11 mouse cellular contexts compared by ENCODE assay signal in genomic region chr8:39297548-39298306, GRCm38 (mm10).
DNase-seq lines count a peak whose midpoint lies in the region; ATAC-seq lines count a peak whose summit lies in the region.
"Had no signal": no experiment of that assay in that cellular context is flagged by ENCODE, and none has a peak within 500 bp of the region (broad histone marks: within the 10 kb centered on the region; RNA-seq: fewer than 3 reads in every experiment).

No protein-coding gene starts in this region.

- peak; percentile 72 for DNase-seq in heart, embryonic 10.5 days (ENCODE audit: low spot score)
- DNase-seq in heart, adult 8-10 months (ENCODE audit: low spot score), result no peak
- peak; percentile 4 for DNase-seq in ZHBTc4 (ENCODE audit: low read depth, low spot score)
- no peak for DNase-seq in liver, embryonic 13.5 days
- DNase-seq in layer of hippocampus, postnatal 10 days (ENCODE audit: low spot score in 2 of 2), result no peak
- DNase-seq in left cerebral cortex, postnatal 14 days (ENCODE audit: low spot score in 2 of 2), result no peak
- DNase-seq: B cell, adult 2 months; cerebellum, adult 8-10 months; right cerebral cortex, postnatal 25 days had no signal

- WGBS in heart, embryonic 10.5 days, result 7% methylated on average over 12 of the region's 12 CpGs
- 27% methylated on average over 12 of the region's 12 CpGs for WGBS in hindbrain, embryonic 16.5 days
- 4% methylated on average over 12 of the region's 12 CpGs for WGBS in liver, embryonic 13.5 days (ENCODE audit: insufficient replicate concordance)

- 0 out of 2 replicates have a peak overlapping the region, but pooled peaks have one; percentile 7 for H3K4me2 ChIP-seq in hindbrain, embryonic 16.5 days (ENCODE audit: low read length)
- peak overlapping the region; percentile 8; the same call in 1 of the 2 replicates for H3K4me2 ChIP-seq in liver, embryonic 13.5 days

- H3K4me3 ChIP-seq in heart, embryonic 10.5 days, result peak overlapping the region; percentile 48
- no peak overlapping the region for H3K4me3 ChIP-seq in hindbrain, embryonic 16.5 days (ENCODE audit: low read length)
- H3K4me3 ChIP-seq in liver, embryonic 13.5 days (replicated peaks), result no peak overlapping the region

- H3K9me3 ChIP-seq in heart, embryonic 10.5 days, result no peaks in the 10 kb centered on the region
- no peaks in the 10 kb centered on the region for H3K9me3 ChIP-seq in hindbrain, embryonic 16.5 days (ENCODE audit: control insufficient read depth, low read length)
- H3K9me3 ChIP-seq in liver, embryonic 13.5 days (replicated peaks), result no peaks in the 10 kb centered on the region

- ATAC-seq in hindbrain, embryonic 16.5 days, result no peak
- no peak for ATAC-seq in liver, embryonic 13.5 days (ENCODE audit: low read depth)
- no peak for ATAC-seq in megakaryocyte-erythroid progenitor cell, adult 5-6 weeks (replicated peaks; ENCODE audit: low FRiP score, low TSS enrichment, poor library complexity, severe bottlenecking)

- intact Hi-C loops in left cerebral cortex, postnatal 14 days (cut with DNase I), result no loop called here

- peak overlapping the region; percentile 56 for H3K27ac ChIP-seq in heart, embryonic 10.5 days
- H3K27ac ChIP-seq in hindbrain, embryonic 16.5 days (ENCODE audit: low read depth, low read length), result no peak overlapping the region
- no peak overlapping the region for H3K27ac ChIP-seq in liver, embryonic 13.5 days

- no peak overlapping the region for H3K9ac ChIP-seq in hindbrain, embryonic 16.5 days (ENCODE audit: low read depth, low read length)
- H3K9ac ChIP-seq in liver, embryonic 13.5 days, result no peak overlapping the region

- H3K27me3 ChIP-seq in heart, embryonic 10.5 days (ENCODE audit: insufficient read depth, poor library complexity, severe bottlenecking), result no peaks in the 10 kb centered on the region
- H3K27me3 ChIP-seq in hindbrain, embryonic 16.5 days (replicated peaks; ENCODE audit: control insufficient read depth, insufficient read depth, low read length), result no peaks in the 10 kb centered on the region
- no peaks in the 10 kb centered on the region for H3K27me3 ChIP-seq in liver, embryonic 13.5 days

- no peaks in the 10 kb centered on the region for H3K36me3 ChIP-seq in heart, embryonic 10.5 days
- no peaks in the 10 kb centered on the region for H3K36me3 ChIP-seq in hindbrain, embryonic 16.5 days (ENCODE audit: control insufficient read depth, insufficient read depth, low read length)
- no peaks in the 10 kb centered on the region for H3K36me3 ChIP-seq in liver, embryonic 13.5 days

- peaks cover 5% of the 10 kb centered on the region; the same call in 1 of the 2 replicates for H3K4me1 ChIP-seq in heart, embryonic 10.5 days
- no peaks in the 10 kb centered on the region for H3K4me1 ChIP-seq in hindbrain, embryonic 16.5 days (ENCODE audit: control insufficient read depth, insufficient read depth, low read depth, low read length)
- no peaks in the 10 kb centered on the region for H3K4me1 ChIP-seq in liver, embryonic 13.5 days (replicated peaks)

Comparison
In these comparisons a context has a peak if more than half of its experiments do, and no peak if none do; other contexts are left out.
1. DNase-seq: peak in heart, embryonic 10.5 days (single experiment) and ZHBTc4 (single experiment); none in heart, adult 8-10 months (single experiment), liver, embryonic 13.5 days (single experiment), layer of hippocampus, postnatal 10 days (0 of 2) and left cerebral cortex, postnatal 14 days (0 of 2).